Mouse (Mus musculus) spleen, embryonic (tissue): ENCODE results near the gene Myrfl.

Experiments
- CTCF ChIA-PET: fragments of 350-600 bp; sonication (Branson Sonifier 250); formaldehyde crosslinking; loops from one replicate; lab custom pipeline; 2022; lab: Charles Lee

Myrfl gene

DNA sequence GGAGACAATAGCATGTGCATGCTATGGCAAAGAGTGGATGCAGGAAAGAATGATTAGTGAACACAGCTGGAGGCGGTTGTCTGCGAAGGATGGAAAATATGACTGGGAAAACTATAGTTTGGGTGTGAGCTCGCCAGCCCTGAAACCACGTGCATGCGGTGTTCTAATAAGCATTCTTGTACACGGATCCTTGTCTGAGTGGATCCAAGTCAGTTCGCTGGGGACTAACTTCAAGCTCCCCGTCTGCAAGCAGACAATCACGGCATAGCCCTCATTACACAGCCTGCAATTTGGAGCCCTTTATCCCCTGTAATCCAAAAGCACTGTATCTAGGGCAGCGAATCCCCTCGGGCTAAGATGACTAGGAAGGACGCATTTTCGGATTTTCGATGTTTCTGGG is 136.2 kb downstream of the Myrfl start:
- CTCF ChIA-PET: no interaction called here

DNA sequence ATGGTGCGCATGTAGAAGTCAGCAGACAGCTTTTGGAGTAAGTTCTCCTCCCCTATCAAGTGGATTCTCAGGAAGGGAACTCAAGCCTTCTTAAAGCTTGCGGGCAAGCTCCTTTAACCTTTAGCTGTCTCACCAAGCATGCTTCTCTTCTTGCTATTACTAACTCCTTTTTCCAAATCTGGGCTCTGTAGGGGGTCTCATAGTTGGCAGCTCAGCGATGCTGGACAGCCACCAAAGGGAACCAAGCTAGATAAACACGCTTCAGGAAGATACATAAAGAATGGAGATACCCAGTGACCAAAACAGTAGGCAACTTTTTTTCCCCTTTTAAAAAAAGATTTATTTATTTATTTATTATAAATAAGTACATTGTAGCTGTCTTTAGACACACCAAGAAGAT is 136.9 kb downstream of the Myrfl start:
- CTCF ChIA-PET: no interaction called here

DNA sequence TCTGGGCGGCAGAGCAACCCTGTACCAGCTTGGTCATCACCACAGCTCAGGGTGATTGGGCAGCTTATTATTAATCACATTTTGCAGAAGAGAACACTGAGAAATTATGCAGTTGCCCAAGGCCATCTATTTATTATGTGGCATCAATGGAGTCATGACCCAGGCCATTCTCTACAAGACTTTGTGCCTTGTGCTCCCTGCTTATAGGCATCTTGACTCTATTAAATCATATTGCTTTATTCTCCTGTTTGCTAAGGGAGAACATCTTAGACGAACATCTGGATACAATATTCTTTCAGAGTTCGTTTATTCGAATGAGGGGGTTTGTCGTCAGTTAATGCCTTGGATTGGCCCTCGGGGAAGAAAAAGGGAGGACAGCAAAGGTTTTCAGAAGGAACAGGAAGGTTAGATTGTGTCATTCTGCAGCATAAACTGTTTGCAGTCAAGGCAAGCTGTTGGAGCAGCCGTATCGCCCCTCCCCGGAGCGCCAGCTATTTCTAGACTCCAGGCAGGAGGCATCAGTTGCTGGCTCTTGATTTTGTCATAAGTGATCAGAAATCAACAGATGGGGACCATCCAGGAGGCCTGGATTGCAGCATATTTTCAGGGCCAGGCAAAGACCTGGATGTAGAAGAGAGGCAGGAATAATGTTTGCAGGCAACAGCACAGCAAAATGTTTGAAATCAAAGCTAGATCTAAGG is 140.7 kb downstream of the Myrfl start:
- CTCF ChIA-PET: no interaction called here

DNA sequence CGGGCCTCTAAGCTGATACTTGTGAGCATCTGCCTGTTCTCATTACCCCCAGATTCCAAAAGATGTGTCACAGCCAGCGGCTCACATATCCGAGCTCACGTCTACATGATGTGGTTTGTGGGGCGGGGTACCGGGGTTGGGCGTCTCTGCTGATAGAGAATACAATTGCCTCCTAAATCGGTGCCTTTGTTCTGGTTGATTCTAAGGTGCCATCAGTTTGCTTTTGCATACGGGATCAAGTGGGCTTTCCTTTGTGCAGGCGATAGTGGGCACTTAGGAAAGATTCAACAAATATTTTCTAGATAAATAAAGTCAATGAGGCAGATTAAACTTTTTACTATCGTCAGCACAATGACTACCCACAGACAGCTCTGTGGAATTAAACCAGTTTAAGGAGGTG is 141.8 kb downstream of the Myrfl start:
- CTCF ChIA-PET: no interaction called here

DNA sequence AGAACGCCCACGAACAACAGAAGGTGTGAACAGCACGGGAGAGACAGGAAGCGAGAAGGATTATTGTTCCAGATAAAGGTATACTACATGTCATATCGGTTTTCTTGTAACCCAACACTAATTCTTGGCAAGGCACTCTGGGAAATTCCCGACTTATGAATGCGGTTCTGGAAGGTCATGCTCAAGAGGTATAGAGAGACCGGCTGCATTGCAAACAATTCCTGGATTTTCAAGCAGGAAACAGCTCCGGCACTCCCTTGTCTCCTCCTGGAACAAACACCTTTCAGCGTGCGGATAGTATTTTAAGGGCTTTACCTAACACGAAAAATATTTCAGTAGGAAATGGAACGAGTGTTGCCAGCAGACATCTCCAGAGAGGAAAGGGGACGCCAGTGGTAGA is 145.8 kb downstream of the Myrfl start:
- CTCF ChIA-PET: no interaction called here

DNA sequence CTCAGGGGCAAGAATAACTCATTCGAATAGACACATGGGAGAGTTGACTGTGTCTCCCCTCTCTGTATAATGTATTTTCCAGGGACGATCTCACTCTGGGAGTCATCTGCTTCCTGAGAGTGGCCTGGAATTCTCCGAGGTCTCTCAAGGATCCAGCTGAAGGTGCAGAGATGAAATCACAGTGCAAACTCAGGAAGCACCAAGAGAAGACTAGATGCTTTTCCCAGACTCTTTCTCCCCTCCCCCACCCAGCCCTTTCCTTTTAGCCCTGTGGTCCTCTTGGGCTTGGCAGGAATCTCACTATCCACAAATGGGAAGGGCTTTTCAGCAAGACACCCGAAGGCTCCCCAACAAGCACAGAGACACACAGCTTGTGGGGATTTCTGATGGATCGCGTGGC is 146.7 kb downstream of the Myrfl start:
- CTCF ChIA-PET: no interaction called here

DNA sequence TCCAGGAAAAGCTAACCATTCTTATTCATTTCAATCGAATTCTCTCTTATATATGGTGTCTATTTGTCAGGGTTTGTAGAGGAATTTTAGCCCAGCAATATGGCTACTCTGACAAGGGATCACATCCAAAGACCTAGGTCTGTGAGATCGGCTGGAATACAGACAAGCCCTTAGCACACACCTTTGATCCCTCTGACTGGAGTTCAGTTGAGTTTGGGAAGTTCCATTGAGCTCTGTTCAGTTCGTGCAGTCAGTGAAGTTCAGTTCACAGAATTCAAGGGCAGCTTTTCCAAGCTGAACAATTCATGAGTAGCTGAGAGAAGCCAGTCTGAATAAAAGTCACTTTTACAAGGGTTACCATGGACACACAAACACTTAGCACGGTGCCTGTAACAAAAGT is 148.0 kb downstream of the Myrfl start:
- CTCF ChIA-PET: no interaction called here

DNA sequence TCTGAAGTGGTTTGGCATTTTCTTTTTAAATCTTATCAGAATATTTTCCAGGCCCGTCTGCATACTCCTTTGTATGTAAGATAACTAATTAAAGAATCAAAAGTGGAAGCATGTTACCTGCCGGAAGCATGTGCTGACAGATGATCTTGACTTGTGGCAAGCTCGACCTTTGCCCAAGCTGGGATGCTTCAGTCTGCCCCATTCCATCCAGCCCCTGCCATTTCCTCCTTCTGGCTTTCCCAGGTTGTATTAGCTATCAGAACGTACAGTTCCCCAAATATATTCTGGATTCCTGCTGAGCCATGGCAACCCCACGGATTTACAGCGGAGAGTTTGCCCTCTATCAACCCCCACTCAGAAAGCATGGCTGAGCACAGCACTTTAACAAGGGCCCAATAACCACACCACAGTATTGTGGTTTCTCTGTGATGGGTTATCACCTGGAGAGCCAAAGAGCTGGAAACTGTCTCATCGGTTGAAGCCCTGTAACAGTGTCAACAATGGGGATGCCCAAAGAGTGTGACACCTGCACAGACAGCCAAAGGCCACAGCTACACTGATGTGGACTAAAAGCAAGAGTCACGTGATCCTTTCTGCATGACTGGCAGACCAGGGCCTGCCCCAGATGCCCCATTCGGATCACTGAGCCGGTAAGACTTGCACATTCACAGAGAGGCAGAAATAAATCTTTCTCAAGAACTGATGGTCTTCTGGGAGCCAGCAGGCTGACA is 150.3 kb downstream of the Myrfl start:
- CTCF ChIA-PET: no interaction called here

DNA sequence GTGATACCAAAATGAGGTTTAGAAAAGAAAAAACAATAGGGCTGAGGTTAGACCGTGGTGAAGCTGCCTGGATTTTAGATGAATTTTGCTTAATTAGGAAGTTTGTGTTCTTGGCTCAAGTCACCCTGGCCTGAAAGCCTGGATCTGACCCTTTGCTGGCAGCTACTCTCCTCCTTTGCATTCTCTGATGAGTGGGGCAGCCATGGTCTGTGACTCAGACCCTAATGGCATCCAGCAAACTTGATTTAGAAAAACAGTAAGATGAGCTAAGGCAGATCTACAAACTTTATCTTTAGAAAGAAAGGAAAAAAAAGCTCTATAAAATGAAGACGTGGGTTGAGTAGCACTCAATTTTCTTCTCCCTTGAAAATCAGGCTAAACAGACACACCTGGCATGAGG is 154.0 kb downstream of the Myrfl start:
- CTCF ChIA-PET: no interaction called here

DNA sequence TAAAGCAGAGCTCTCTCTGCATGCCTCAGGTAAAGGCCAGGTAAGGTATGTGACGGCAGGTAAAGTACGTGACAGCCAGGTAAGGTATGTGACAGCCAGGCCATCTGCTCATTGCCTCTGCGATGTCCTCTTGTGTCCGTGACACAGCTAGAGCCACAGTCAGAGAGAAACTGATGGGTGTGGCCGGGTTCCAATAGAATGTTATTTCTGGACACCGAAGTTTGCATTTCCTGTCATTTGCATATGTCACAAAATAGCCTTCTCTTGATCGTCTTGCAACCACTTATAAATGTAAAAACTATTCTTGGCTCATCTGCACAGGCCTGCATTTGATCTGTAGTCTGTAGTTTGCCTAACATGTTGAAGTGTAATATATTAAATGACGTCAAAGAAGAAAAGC is 154.5 kb downstream of the Myrfl start:
- CTCF ChIA-PET: no interaction called here

DNA sequence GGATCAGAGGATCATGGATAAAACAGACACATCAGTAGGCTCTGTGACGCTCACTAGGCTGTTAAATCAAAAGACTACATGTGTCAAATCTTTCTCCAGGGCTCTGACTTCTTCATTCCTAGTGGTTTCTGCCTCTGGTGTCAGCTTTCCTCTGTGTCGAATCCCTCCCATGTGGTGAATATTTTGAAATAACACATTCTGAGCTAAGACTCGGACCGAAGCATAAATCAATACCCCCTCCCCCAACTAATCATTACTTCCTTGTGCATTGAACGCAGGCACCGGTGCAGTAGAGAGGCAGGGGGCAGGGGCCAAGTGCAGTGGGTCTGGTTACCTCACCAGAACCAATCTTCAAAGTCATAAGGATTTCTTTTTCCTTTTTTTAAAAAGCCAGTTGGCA is 155.4 kb downstream of the Myrfl start:
- CTCF ChIA-PET: no interaction called here

DNA sequence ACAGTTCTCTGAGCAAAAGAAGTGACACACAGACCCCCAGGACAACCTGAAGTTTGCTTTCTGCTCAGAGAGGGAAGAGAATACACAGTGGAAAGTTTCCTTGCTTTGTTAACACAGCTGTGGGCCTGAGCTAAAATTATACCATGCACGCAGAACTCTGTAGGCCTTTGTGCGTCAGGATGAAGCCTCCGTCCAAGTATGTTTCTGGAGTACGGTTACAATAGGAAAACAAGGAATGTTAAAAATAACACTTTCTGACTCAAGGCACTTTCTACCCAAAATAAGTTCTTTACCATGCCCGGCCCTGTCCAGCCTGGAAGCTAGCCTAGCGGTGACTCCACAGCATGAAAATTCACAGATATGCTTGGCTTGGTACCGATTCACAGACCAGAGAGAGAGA is 156.6 kb downstream of the Myrfl start:
- CTCF ChIA-PET: no interaction called here

DNA sequence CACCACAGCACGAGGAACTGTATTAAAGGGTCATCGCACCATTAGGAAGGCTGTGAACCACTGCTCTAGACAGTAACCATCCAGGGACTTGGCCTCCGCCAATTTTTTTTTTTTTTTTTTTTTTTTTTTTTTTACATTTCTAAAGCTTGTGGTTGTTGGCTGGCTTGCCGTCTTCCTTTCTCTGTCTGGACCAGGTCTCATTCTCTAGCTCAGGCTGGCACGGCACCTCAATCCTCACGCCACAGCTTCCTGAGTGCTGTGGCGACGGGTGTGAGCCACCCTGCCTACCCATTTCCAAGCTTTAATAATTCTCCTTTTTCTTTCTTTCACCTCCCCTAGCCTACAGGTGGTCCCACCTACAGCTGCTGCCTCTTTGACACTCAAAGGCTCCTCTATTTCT is 158.2 kb downstream of the Myrfl start:
- CTCF ChIA-PET: no interaction called here

DNA sequence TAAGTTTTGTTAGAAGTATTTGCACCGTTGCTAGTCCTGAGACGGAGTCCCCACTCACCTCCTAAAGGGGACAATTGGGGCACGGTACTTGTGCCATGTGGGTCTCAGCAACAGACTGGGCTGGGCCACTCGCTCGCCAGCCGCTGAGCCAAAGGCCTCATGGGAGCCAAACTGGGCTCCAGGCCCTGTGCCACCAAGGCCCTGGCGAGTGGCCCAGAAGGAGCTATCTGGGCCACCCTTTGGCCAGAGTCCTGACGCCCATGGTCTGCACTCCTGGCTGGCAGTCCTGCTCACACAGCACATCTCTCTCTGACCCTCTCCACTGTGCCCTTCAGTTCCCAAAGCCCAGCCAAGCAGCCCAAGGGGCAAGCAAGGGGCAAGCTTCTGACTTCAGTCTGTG is 161.1 kb downstream of the Myrfl start:
- CTCF ChIA-PET: no interaction called here

DNA sequence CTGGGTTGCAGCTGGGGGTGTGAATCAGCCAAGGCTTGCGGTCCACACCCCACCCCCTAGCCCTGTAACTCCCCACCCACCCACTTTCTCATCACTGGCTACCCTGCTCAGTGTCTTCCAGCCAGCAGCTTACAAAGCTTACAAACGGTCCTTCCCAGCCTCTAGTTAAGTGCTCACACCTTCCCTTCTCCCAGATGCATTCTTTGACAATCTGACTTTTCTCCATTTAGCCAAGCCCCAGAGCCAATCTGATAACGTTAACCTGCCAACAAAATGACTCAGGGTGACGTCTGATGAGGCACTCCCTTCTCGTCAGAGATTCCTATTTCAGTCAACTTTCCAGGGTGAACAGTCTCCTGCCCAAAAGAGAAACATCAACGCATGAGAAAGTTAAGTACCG is 163.1 kb downstream of the Myrfl start:
- CTCF ChIA-PET: no interaction called here

DNA sequence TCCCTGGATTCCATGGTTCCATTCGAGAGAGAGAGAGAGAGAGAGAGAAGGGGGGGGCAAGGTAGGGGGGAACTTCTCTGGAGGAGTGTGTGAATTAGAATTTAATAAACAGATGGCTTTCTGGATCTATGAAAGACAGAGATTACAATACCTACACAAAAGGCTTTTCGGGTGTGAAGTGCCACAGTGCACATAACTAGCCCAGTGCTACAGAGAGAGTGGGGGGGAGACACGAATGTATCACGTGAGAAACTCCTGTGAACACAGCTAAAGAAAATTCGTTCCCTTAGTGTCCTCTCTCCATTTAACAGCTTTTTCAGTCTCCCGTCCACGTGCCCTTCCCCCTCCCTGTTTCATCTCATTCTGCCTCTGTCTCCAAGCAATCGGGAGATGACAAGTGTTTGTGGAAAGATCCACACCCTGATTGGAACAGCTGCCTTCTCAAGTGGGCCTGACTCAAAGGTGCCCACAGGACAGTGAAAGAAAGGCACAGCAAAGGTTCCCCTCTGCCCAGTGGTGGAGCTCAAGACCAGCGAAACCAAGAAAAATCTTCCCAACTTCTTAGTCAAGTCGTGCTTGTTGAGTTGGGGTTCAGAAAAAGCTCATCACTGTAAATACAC is 166.6 kb downstream of the Myrfl start:
- CTCF ChIA-PET: interaction anchor here (0.6 kb wide), 1 partner anchor 61 kb away, joined by 4 read pairs; no protein-coding TSS in a partner anchor

DNA sequence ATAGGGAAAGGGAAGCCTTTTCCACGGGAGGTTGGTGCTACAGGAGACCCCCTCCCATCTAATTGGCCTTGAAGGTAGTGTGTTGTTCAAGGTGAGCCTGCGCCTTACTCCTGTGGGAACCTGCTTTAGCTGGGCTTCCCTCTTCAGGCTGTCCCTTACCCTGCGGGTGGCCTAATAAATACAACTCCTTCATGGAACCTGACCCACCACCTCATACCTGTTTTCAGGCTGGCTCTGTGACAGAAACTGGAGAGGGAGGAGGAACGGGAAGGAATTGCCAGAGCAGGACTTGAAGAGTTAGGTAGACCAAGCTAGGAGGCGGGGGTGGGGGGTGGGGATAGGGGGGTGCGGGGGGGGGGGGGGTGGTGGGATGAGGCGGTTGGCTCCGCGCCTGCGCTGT is 167.9 kb downstream of the Myrfl start:
- CTCF ChIA-PET: no interaction called here

DNA sequence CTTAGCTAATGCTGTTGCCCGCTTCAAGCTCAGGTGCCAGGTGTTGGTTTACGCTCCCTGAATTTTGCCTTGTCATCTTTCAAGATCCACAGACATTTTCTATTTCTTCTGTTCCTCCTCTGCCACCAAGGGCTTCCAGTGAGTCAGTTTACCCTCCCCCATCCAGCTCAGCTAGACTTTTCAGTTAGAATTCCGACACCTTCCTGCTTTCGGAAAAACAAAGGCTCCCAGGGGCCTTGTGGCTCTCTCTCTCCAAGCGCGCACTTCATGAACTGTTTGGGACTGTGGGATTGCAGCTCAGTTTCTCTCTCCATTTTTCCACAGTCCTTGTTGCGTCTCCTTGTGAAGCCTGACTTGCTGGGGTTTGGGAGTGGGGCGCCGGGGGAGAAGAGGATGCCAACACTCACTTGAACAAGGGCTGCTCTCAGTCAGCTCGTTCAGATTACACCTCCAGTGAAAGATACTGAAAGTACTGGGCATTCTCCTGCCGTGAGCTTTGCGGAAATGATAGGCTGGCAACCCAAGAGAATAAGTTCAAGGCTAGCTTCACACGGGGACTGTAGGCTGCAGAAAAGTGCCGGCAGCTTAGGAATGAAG is 168.9 kb downstream of the Myrfl start:
- CTCF ChIA-PET: no interaction called here
